Mouse (Mus musculus): ENCODE measurements around the gene Slc12a9. TPM values are rescaled to one million over a fixed set of nuclear protein-coding genes. Genes with fewer than 3 reads are reported as not detected.

The Slc12a9 gene
- total RNA-seq, 2 experiments from 2014 or later, result 29.7 to 35.5 TPM

DNA sequence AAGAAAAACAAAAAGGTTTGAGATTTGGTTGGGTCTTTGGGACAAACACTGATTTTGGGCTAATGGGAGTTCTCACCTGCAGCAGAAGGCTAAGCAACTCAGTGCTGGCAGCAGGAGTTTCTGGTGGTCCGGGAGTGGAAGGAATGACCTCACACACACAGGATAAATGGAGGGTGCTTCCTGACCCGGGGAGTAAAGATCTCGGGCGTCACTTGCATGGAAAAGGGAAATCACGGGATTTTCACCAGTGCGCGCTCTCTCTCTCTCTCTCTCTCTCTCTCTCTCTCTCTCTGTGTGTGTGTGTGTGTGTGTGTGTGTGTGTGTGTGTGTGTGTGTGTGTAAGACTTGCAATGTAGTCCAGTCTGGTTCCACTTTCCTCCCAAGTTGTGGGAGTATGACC is 14.5 kb upstream of the Slc12a9 start:
- no peak for DNase-seq (ENCODE audit: low spot score in 2 of 2)

DNA sequence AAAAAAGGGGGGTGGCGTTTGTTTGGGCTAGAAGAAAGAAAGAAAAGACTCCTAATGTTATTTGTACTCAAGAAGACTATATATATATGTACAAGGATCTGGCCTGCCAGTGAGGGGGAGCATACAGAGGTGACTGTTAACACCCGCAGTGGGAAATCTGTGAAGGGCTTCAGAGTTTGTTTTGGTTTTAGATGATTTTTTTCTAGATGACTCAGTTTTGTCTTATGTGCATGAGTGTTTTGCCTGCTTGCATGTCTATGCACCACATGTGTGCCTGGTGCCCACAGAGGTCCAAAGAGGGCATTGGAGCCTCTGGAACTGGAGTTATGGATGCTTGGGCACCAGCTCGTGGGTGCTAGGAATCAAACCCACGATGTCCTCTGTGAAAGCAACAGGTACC is 13.6 kb upstream of the Slc12a9 start:
- DNase-seq (ENCODE audit: low spot score in 2 of 2), result no peak

DNA sequence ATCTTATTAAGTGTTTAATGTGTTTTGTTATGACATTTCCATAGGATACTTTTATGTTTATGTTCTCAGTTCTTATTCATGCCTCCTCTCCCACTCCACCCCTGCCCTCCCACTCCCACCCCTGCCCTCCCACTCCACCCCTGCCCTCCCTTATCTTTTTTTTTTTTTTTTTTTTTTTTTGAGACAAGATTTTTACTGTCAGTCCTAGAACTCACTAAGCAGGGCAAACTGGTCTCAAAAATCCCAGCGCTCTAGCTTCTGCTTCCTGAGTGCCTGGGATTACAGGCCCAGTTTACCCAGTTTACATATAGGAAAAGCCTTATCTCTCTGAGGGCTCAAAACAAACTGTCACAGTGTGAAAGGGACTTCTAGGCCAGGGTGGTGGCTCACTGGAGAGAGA is 13.0 kb upstream of the Slc12a9 start:
- DNase-seq (ENCODE audit: low spot score in 2 of 2), result no peak

DNA sequence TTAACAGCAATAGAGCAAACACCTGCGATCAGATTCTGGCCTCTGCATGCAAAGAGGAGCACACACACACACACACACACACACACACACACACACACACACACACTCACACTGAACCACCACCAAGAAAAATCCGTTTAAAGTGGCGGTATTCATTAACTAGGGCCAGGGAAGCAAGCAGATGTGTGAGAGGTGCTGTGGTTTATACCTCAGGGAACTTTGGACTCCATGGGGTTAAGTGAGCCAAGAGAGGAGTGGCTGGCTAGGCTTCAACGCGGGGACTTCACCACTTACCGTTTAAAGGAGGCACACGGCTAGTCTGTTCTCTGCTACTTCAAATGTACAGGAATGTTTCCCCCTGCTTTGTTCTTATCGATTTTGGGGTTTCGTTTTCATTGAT is 12.4 kb upstream of the Slc12a9 start:
- DNase-seq (ENCODE audit: low spot score in 2 of 2), result no peak

DNA sequence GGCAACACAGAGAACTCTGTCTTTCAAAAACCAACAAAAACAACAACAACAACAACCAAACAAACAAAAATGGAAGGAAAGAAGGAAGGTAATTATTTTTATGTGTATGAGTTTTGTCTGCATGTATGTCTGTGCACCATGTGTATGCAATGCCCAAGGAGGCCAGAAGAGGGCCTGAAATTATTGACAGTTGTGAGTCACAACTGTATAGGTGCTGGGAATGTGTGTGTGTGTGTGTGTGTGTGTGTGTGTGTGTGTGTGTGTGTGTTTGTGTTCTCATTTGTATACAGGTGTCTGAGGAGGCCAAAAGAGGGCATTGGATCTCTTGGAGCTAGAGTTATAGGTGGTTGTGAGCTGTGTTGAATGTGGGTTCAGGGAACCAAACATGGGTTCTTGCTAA is 10.5 kb upstream of the Slc12a9 start:
- DNase-seq (ENCODE audit: low spot score in 2 of 2), result no peak

DNA sequence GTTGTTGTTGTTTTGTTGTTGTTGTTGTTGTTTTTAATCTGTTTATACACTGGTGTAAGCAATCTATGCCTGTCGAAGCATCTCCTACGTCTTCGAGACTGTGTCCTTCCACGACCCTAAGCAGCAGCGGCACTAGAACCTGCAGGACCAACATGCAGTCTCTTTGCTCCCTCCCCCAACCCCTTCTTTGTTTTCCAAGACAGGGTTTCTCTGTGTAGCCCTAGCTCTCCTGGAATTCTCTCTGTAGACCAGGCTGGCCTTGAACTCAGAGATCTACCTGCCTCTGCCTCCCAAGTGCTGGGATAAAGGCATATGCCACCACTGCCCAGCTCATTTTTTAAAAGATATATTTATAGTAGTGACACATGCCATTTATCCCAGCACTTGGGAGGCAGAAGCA is 10.0 kb upstream of the Slc12a9 start:
- no peak for DNase-seq (ENCODE audit: low spot score in 2 of 2)

DNA sequence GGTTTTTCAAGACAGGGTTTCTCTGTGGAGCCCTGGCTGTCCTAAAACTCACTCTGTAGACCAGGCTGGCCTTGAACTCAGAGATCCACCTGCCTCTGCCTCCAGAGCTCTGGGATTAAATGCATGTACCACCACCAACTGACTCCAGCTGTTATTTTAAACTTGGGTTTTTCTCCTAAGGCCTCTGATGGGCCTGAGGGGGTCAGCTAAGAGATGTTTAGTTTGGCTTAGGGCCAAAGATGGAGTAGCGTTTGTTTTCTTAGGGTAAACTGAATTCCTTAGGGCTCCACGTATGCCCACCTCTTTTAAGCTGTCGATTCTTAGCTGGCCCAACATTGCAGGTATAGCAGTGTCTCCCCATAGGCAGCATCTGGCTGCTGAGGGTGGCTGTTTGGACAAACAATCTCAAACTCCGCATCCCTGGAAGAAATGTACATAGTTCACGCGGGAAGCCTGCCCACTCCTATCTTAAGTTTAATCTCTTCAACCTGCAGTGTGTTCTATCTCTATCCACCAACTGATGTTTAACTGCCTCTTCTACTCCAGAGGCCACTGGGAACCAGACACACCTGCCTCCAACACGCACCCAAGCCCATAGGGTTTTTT is 9.1 kb upstream of the Slc12a9 start:
- no peak for DNase-seq (ENCODE audit: low spot score in 2 of 2)

DNA sequence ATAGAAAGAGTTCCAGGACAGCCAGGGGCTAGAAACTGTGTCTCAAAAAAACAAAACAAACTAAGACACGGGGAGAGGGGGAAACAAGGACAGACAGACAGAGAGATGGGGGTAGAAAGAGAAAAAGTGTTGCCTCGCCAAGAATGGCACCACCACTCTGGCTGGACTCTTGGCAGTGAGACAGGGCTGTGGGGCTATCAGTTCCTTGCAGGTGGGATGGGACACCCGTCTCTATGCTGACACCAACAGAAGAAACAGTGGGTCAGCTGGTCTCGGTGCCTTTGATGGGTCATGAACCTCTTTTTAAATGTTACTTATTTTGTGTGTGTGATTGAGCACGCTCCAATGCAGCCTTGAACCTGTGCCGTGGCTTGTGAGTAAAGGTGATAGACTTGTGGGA is 6.8 kb upstream of the Slc12a9 start:
- DNase-seq (ENCODE audit: low spot score in 2 of 2), result no peak

DNA sequence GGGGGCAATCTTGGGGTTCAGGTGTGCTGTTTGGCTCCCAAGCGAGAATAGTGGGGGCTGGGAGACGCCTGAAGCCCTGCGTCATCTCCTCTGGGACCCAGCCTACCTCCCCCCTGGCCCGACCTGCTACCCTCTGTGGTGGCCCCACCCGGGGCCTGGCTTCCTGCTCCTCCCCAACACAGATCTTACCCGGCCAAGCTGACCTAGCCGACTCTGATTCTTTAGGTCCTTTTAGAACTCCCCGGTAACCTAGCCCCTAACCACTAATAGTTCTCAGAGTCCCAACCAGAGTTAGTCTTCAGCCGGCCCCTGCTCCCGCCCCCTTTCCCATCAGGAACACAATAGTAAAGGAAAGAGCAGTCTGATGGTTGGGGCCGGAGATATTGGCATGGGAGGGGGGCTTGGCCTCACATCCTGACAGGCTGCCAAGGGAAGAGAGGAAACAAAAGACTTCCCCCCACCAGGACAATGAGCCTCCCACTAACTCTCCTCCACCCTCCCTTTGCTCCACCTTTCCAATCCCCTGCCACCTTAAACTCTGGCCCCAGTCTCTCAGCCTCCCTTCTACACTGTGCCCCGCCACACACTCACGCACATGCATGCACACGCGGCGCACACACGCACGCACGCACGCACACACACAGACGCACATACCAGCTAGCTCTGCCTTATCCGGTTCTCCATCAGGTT is 6.0 kb upstream of the Slc12a9 start:
- DNase-seq (ENCODE audit: low spot score in 2 of 2), result peak in 1 of 2 experiments; percentile 22

DNA sequence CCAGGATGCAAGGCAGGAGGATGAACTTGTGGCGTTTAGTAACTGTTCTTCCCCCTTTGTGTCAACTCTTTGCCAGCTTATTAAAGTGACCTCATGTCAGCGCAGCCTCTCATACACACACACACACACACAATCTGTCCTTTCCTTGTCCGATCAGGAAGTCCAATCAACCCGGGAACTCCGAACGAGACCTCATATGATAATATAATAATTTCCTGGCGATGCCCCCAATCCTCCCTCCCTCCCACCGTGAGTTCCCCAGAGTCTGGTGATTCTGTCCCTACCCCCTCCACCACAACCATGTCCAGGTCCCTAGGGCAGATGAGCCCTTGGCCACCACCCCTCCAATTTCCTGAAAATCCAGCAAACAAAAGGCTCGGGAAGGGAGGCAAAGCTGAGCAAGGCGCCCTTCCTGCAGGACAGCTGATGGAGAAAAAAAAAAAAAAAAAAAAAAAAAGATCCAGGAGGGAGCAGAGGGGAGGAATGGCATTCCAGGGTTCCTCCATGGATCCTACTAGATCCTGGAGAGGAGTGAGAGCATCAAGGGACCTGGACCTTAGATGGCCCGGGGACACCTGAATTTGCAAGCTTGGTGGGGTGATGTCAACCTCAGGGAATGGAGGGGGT is 5.4 kb upstream of the Slc12a9 start:
- no peak for DNase-seq (ENCODE audit: low spot score in 2 of 2)

DNA sequence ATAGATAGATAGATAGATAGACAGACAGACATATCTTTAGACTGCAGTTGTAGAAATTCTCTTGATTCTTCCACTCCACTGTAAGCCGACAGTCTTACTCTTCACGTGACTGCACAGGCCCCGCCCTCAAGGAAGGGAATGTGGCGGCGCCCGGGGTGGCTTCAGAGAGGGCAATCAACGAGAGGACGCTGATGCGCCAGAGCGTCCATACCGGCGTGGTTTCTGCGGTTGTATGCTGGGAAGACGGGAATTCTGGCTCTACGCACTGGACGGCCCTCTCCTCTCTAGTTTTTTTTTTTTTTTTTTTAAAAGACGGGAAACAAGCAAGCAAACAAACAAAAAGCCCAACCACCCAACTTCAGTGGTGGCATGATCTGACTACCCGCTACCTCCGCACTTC is 4.9 kb upstream of the Slc12a9 start:
- peak; percentile 82 to 92 for DNase-seq (ENCODE audit: low spot score in 2 of 2)

DNA sequence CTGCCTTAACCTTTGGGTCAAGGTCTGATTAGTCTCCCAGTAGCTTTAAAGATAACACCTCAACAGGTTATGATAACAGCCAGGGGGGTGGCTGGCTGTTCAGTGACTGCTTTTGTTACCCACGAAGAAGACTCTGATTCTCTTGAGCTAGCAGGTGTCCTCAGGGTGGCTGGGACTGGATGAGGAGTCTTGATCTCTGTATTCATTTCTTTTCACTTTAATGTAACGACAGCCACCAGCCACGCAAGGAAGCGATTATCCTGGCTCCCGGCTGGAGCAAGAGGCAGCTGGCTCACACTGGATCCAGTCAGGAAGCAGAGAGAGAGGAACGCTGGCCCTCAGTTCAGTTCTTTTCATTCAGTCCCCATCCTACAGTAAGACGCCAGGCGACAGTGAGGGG is 3.8 kb upstream of the Slc12a9 start:
- DNase-seq (ENCODE audit: low spot score in 2 of 2), result no peak

DNA sequence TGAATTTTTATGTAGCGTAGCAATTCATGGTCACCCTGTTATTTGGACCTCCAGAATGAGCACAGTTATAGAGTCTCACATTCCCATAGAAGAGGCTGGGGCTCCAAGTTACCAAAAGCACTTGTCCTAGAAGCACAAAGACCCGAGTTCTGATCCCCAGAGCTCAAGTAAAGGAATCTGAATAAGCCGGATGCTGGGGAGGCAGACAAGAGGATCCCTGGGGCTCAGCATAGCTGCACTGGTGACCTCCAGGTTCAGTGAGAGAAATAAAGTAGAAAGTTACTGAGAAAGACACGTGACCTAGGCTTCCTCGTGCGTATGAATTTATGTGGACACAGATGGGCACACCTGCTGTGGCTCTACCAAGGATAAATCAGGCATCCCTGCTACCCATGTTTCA is 1.7 kb upstream of the Slc12a9 start:
- no peak for DNase-seq (ENCODE audit: low spot score in 2 of 2)

DNA sequence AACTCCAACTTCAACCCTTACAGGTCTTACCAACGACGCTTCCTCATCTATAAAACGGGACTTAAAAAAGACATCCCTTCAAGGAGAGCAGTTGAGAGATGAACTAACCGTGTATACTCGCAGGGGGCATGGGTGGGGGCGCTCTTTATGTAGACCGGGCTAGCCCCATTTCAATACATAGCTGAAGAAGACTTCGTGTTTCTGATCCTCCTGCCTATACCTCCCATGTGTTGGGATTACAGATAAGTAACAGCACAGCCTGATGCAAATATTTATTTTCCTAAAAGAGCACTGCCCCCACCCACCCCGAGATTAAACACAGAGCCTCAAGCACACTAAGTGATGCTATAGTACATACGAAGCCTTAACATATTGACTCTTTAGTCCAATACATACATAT is 920 bp upstream of the Slc12a9 start:
- no peak for DNase-seq (ENCODE audit: low spot score in 2 of 2)

DNA sequence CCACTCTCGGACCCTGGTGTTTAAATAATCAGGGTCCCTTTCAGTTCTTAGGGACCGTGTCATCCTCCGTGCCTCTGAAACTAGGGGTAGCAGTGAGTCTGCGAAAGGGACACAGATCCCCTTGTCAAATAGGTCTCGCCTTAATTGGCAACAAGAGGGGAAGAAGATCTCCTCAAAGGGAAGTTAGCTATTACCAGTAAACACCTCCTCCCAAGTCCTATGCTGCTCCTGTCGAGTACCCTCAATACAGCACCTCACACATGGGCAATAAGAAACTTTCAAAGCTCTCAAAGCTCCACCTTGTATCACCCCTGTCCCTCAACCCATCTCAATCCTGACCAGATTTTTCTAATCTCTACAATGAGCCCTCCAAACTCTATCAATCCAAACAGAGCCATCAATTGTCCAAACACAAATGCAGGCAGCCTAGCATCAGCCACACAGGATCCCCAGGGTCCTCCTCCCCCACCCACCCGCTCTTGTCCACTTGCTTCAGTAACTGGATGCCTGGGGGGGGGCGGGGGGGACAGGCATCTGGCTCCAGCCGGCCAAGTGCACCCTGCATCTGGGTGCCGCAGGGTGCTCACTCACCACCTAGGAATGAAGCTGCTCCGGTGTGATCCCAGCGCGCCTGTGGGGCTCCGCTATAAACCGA is 413 bp downstream of the Slc12a9 start:
- no peak for DNase-seq (ENCODE audit: low spot score in 2 of 2)

DNA sequence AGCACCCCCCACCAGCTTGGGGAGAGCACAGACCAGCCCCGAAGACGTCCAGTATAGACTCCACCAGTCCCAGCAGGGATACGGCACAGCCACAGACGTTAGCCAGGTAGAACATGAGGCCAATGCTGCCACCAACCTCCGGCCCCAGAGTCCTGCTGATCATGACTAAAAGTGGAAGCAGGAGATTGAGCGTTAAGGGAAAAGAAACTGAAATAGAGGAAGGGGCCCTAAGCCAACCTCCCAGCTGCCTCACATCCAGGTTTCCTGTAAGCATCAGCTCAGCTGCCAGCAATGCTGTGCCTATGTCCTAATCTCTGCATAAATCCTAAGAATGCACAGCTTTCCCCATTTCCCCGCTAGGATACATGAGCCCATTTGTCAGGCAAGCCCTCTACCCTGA is 2.5 kb downstream of the Slc12a9 start:
- DNase-seq (ENCODE audit: low spot score in 2 of 2), result no peak

DNA sequence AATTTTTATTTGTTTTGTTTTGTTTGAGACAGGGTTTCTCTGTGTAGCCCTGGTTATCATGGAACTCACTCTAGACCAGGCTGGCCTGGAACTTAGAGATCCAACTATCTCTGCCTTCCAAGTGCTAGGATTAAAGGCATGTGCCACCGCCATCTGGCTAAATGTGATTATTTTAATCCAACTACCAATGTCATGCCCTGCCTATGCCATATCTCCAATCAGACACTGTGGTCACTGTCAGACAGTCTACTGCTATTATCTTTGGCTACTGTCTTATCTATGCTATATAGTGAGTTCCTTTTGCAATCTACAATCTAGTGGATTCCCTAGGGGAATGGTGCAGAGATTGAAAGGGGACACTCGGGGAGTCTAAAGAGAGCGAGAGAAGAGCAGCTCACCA is 12.4 kb downstream of the Slc12a9 start:
- DNase-seq (ENCODE audit: low spot score in 2 of 2), result no peak

DNA sequence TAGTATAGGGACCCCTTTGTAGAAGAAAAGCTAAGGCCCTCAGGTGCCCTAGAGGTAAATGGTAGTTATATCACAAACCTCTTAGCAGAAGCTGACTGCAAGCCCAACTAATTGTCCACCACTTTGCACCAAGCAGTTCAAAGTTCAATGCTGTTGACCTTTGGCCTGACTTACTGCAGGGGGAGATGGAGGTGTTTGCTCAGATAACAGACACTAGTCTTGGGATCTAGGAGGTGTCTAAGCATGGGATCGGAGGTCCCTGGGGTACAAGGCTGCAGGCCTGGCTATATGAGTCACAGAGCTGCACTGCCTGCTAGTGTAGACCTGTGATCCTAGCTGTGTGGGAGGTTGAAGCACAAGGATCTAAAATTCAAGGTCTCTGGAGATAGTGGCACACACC is 14.8 kb downstream of the Slc12a9 start:
- no peak for DNase-seq (ENCODE audit: low spot score in 2 of 2)

DNA sequence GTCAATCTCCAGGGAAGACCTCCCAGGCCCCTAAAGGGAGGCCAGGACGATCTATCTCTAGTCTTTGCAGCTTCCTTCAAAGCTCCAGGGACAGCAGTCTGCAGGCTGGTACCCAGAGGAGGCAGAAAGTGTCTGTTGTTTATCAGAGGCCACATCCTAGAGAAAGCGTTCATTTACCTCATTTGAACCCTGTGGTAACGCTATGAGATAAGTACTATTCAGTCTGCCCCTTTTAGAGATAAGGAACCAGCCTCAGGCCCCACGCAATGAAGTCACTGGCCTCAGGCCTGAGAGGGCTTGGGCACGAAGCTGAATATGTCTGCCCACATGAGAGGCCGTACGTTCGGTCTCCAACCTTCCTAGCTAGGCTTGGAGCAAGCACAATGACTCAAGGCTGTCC is 16.0 kb downstream of the Slc12a9 start:
- no peak for DNase-seq (ENCODE audit: low spot score in 2 of 2)

DNA sequence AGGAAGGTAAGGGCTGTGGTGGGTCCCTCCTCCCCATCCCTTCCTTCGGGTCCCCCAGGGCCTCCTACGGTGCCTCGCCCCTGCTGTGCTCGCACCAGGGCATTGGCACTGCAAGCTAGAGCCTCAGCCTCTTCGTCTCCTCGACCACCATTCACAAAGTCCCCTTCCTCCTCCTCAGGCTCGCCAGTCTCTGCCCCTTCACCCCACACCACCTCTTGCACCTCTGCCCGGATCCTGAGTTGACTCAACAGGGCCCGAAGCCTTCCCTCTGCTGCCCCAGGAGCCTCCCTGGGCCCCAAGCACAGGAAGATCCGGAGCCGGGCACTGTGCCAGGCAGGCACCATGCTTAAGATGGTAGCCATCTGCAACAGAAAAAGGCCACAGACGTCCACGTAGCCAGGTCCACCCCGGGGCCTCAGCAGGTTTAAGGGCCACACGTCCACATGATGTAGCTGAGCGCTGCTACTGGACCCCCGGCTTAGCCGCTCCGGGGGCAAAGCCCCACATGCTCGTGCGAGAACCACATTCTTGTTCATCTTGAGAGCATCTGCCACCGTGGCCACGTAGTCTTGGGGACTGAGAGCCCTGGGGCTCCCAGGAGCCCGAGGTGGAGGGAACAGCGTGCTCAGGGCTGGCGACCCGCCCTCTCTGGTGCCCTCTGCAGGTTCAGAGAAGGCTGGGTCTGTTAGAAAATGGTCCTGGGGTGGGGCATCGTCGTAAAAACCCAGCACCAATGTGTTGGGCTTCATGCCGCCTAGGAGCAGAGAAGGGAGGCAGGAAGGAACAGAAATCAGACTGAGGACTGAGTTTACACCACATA is 18.1 kb downstream of the Slc12a9 start:
- DNase-seq (ENCODE audit: low spot score in 2 of 2), result no peak
